Mouse (Mus musculus) CH12.LX (cell line): ENCODE results near the gene T2. TPM values are rescaled to one million over a fixed set of nuclear protein-coding genes. Genes with fewer than 3 reads are reported as not detected.

Experiments
- DNase-seq: peaks from one replicate; pipeline ENCODE4 v3.0.0-alpha.2; 2013; ENCODE audit errors: extremely low read depth
- H3K27ac ChIP-seq: 2 replicates; pipeline ENCODE4 v1.5.1; 2012; ENCODE audit warnings: low read depth, mild to moderate bottlenecking, control low read depth, moderate library complexity; ENCODE audit not compliant: insufficient read depth
- H3K27me3 ChIP-seq: replicated peaks from 2 replicates; pipeline ENCODE3; 2012; ENCODE audit warnings: inconsistent platforms
- H3K36me3 ChIP-seq, 2 experiments: replicated peaks in 1 of 2; 2 replicates each; pipeline versions ENCODE3 to v1.6.1; 2012; ENCODE audit warnings: inconsistent platforms in 1 of 2, low read length in 1 of 2, mild to moderate bottlenecking in 1 of 2, mixed read lengths in 1 of 2, moderate library complexity in 1 of 2; ENCODE audit not compliant: control insufficient read depth in 1 of 2, insufficient read depth in 1 of 2
- H3K4me1 ChIP-seq, 2 experiments: 2 replicates each; pipeline ENCODE4 v1.6.1; 2012; ENCODE audit warnings: inconsistent platforms in 1 of 2, moderate library complexity in 1 of 2; ENCODE audit not compliant: insufficient read depth in 2 of 2, control insufficient read depth in 1 of 2
- H3K4me2 ChIP-seq: 2 replicates; pipeline ENCODE4 v1.6.1; 2012; ENCODE audit warnings: low read depth, mild to moderate bottlenecking, control low read depth; ENCODE audit not compliant: poor library complexity, insufficient read depth, severe bottlenecking
- H3K4me3 ChIP-seq, 3 experiments: fragments of 150-350 bp in 1 of 3; sonication (generic) in 1 of 3; replicated peaks in 1 of 3; 2 replicates each; pipeline versions ENCODE3 to v1.5.1; 2011 to 2012; ENCODE audit warnings: low read depth in 2 of 3, low read length in 2 of 3, mild to moderate bottlenecking in 2 of 3, moderate library complexity in 2 of 3, control low read depth in 1 of 3, improper control_type of control experiment in 1 of 3, inconsistent platforms in 1 of 3, mixed read lengths in 1 of 3; ENCODE audit not compliant: poor library complexity in 1 of 3
- H3K79me2 ChIP-seq: replicated peaks from 2 replicates; pipeline ENCODE4 v1.6.1; 2012; ENCODE audit warnings: mild to moderate bottlenecking, moderate library complexity; ENCODE audit not compliant: control insufficient read depth, poor library complexity, insufficient read depth, severe bottlenecking; ENCODE audit errors: extremely low read depth
- H3K9ac ChIP-seq: 2 replicates; pipeline ENCODE4 v1.6.1; 2012; ENCODE audit warnings: low read depth, mild to moderate bottlenecking, control low read depth, moderate library complexity; ENCODE audit not compliant: insufficient read depth
- H3K9me3 ChIP-seq: replicated peaks from 2 replicates; pipeline ENCODE3; 2012; ENCODE audit warnings: low read length, inconsistent platforms, mixed read lengths
- CHD1 ChIP-seq: IDR thresholded peaks from 2 replicates; pipeline ENCODE4 v1.6.1; 2012; ENCODE audit warnings: low read depth, low read length, improper control_type of control experiment, inconsistent platforms
- CHD2 ChIP-seq: IDR thresholded peaks from 2 replicates; pipeline ENCODE4 v1.6.1; 2011; ENCODE audit warnings: low read length, improper control_type of control experiment
- CTCF ChIP-seq, 2 experiments: IDR thresholded peaks in 1 of 2; conservative IDR thresholded peaks in 1 of 2; 2 replicates each; pipeline ENCODE4 v1.5.1; 2011 to 2012; ENCODE audit warnings: low read depth in 2 of 2, low read length in 2 of 2, improper control_type of control experiment in 1 of 2, inconsistent platforms in 1 of 2, mild to moderate bottlenecking in 1 of 2, moderate library complexity in 1 of 2
- E2F4 ChIP-seq: IDR thresholded peaks from 2 replicates; pipeline ENCODE4 v1.6.1; 2011; ENCODE audit warnings: low read depth, low read length, improper control_type of control experiment; ENCODE audit not compliant: insufficient replicate concordance
- JUND ChIP-seq: conservative IDR thresholded peaks from 2 replicates; pipeline ENCODE4 v1.6.1; 2011; ENCODE audit warnings: low read depth, low read length, improper control_type of control experiment
- KAT2A ChIP-seq: IDR thresholded peaks from 2 replicates; pipeline ENCODE4 v1.6.1; 2012; ENCODE audit warnings: low read length, improper control_type of control experiment, inconsistent platforms; ENCODE audit not compliant: insufficient replicate concordance
- MEF2A ChIP-seq: IDR thresholded peaks from 2 replicates; pipeline ENCODE4 v1.6.1; 2014; ENCODE audit warnings: low read depth, mild to moderate bottlenecking, inconsistent platforms, low read length, improper control_type of control experiment, borderline replicate concordance
- MXI1 ChIP-seq: IDR thresholded peaks from 2 replicates; pipeline ENCODE4 v1.6.1; 2011; ENCODE audit warnings: mild to moderate bottlenecking, low read depth, low read length, improper control_type of control experiment
- NELFE ChIP-seq: IDR thresholded peaks from 2 replicates; pipeline ENCODE4 v1.6.1; 2011; ENCODE audit warnings: low read depth, low read length, improper control_type of control experiment
- RAD21 ChIP-seq: IDR thresholded peaks from 2 replicates; pipeline ENCODE4 v1.6.1; 2011; ENCODE audit warnings: low read depth, mild to moderate bottlenecking, low read length, improper control_type of control experiment, moderate library complexity
- RCOR1 ChIP-seq: conservative IDR thresholded peaks from 2 replicates; pipeline ENCODE4 v1.6.1; 2012; ENCODE audit warnings: low read depth, mild to moderate bottlenecking, inconsistent platforms, low read length, improper control_type of control experiment
- USF1 ChIP-seq: IDR thresholded peaks from 2 replicates; pipeline ENCODE4 v1.6.1; 2014; ENCODE audit warnings: low read depth, mild to moderate bottlenecking, inconsistent platforms, low read length, improper control_type of control experiment
- ZKSCAN1 ChIP-seq: IDR thresholded peaks from 2 replicates; pipeline ENCODE4 v1.6.1; 2012; ENCODE audit warnings: low read depth, inconsistent platforms, low read length, improper control_type of control experiment, borderline replicate concordance
- ZNF384 ChIP-seq: IDR thresholded peaks from 2 replicates; pipeline ENCODE4 v1.6.1; 2012; ENCODE audit warnings: low read depth, low read length, improper control_type of control experiment, inconsistent platforms
- dilution Hi-C: fragments of 300-500 bp; cut with MboI; formaldehyde crosslinking; loops from 2 replicates; pipeline ENCODE4 v1.14.3; 2020; ENCODE audit warnings: low sequenced_read_pairs; ENCODE audit not compliant: extremely low pct_unique_long_range_greater_than_20kb, extremely low pct_ligation_motif_present
- in situ Hi-C: fragments of 300-500 bp; cut with MboI; formaldehyde crosslinking; loops from 3 replicates; pipeline ENCODE4 v1.14.3; 2019; ENCODE audit warnings: low sequenced_read_pairs, low pct_ligation_motif_present, low pct_unique_long_range_greater_than_20kb, mixed read lengths
- polyA plus RNA-seq: library from polyadenylated mRNA; unstranded; fragments of >175 nt; gene quantifications from 2 replicates; pipeline ENCODE4 v1.2.1, GENCODE M21; 2012; ENCODE audit warnings: low read depth; ENCODE audit not compliant: insufficient read length
- total RNA-seq, 2 experiments: library from RNA; depleted of rRNA; stranded (reverse); fragments of 300-350 nt in 1 of 2; fragments of >200 nt in 1 of 2; gene quantifications; 2 replicates each; pipeline ENCODE4 v1.2.3; 2012 to 2014

The T2 gene
- total and polyA plus RNA-seq, 3 experiments = not detected

GRCm38 (mm10) chr17:8444062-8444461 lies 88.3 kb downstream of the T2 start:
- in situ Hi-C loops (no loop called here), dilution Hi-C loops (no loop called here)
- Histone ChIP-seq H3K4me3 (no peak overlapping the region), H3K4me2 (no peak overlapping the region), H3K36me3 (no peaks in the 10 kb centered on the region), H3K79me2 (no peaks in the 10 kb centered on the region), H3K9me3 (no peaks in the 10 kb centered on the region), H3K4me1 (peaks cover 10 to 14% of the 10 kb centered on the region in 2 experiments), H3K27me3 (peaks cover 2% of the 10 kb centered on the region), H3K27ac (no peak overlapping the region), H3K9ac (no peak overlapping the region)
- no peak for DNase-seq
- TF ChIP-seq CHD1 (no peak), MEF2A (no peak), CTCF (conservative IDR thresholded peaks at IDR 0.05 in 1 of 2, IDR thresholded peaks at IDR 0.05 in 1 of 2; ENCODE audit: low read depth in 2 of 2, low read length in 2 of 2) (peak in 1 of 2 experiments; percentile 43; a peak in 2 of 4 replicates), RAD21 (peak; percentile 26), KAT2A (no peak)

GRCm38 (mm10) chr17:8447676-8448192 lies 91.9 kb downstream of the T2 start:
- in situ Hi-C loops = no loop called here
- Histone ChIP-seq H3K27me3 (peaks cover 6% of the 10 kb centered on the region), H3K4me1 (peaks cover 7% of the 10 kb centered on the region in 2 experiments), H3K4me3 (no peak overlapping the region), H3K79me2 (no peaks in the 10 kb centered on the region), H3K36me3 (no peaks in the 10 kb centered on the region), H3K27ac (no peak overlapping the region), H3K9me3 (no peaks in the 10 kb centered on the region), H3K9ac (no peak overlapping the region), H3K4me2 (no peak overlapping the region)
- dilution Hi-C loops = no loop called here
- DNase-seq = no peak
- no peak for TF ChIP-seq ZNF384
- TF ChIP-seq ZKSCAN1 = no peak
- TF ChIP-seq KAT2A = no peak
- no peak for TF ChIP-seq E2F4
- no peak for TF ChIP-seq RAD21
- TF ChIP-seq RCOR1 = no peak

- Histone ChIP-seq H3K9me3 (no peaks in the 10 kb centered on the region), H3K4me3 (no peak overlapping the region), H3K79me2 (no peaks in the 10 kb centered on the region), H3K9ac (no peak overlapping the region), H3K27ac (no peak overlapping the region), H3K27me3 (peaks cover 6% of the 10 kb centered on the region), H3K4me1 (peaks cover 1% of the 10 kb centered on the region in 2 experiments), H3K36me3 (no peaks in the 10 kb centered on the region), H3K4me2 (no peak overlapping the region)
- TF ChIP-seq CTCF (conservative IDR thresholded peaks at IDR 0.05 in 1 of 2, IDR thresholded peaks at IDR 0.05 in 1 of 2; ENCODE audit: low read depth in 2 of 2, low read length in 2 of 2) = peak in 1 of 2 experiments; percentile 45; a peak in 2 of 4 replicates
- TF ChIP-seq CHD2 = no peak
- no peak for TF ChIP-seq MXI1
- no peak for TF ChIP-seq CHD1
- TF ChIP-seq JUND = no peak
- no peak for TF ChIP-seq NELFE
- no peak for TF ChIP-seq USF1
- no peak for TF ChIP-seq ZKSCAN1
- no peak for DNase-seq
- in situ Hi-C loops = no loop called here
- dilution Hi-C loops = no loop called here
Observed at GRCm38 (mm10) chr17:8448324-8448723, 92.5 kb downstream of the T2 start.
